Mouse (Mus musculus): Measurements from ENCODE around the gene Tango6. TPM values are rescaled to one million over a fixed set of nuclear protein-coding genes. Genes with fewer than 3 reads are reported as not detected.

Gene Tango6
- polyA plus RNA-seq, 1 experiment, result 3.6 TPM

DNA sequence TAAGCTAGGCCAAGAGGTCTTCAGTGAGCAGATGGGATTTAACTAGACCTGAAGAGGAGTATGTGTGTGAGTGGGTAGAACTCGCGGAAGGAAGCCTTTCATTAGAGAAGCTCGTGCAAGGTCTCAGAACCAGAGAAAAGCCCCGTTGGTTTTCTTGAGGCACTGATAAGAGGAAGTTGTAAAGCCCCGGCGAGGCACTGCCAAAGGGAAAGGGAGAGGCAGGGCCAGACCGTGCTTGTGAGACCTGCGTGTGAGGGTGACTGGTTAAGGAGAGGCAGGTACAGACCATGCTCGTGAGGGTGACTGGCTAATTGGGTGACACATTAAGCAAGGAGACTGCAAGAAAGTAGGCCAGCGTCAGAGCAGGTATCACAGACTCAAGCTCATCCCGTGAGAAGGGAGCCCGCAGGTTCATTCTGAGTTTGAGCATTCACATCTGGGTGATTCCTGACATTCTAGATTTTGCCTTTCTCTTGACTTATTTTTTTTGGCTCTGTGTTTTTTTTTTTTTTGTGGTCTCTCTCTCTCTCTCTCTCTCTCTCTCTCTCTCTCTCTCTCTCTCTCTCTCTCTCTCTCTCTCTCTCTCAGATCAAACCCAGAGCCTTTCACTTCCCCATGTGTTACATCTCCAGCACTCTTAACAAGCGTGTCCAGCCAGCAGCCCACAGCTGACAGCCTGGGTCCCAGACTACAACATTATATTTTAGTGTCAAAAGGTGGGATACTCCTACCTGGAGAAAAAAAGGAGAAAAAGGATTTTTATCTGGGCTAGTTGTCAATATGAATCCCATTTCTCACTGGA, 54.2 kb downstream of the Tango6 start:
- Histone ChIP-seq H3K27me3 (ENCODE audit: control insufficient read depth, insufficient read depth, low read length) (no peaks in the 10 kb centered on the region), H3K27ac (ENCODE audit: insufficient read depth, low read length) (peak overlapping the region; percentile 82), H3K4me1 (ENCODE audit: control insufficient read depth, insufficient read depth, insufficient read length) (peaks cover 3% of the 10 kb centered on the region), H3K36me3 (ENCODE audit: control insufficient read depth, insufficient read depth, low read length) (peaks cover 6% of the 10 kb centered on the region), H3K4me3 (ENCODE audit: extremely low read depth, insufficient read depth, insufficient read length) (peak overlapping the region; percentile 20; the same call in 1 of the 2 replicates)
- TF ChIP-seq CTCF (IDR thresholded peaks at IDR 0.05; ENCODE audit: extremely low read depth, insufficient read depth, insufficient read length, insufficient replicate concordance), result no peak
- no peak for TF ChIP-seq POLR2A (IDR thresholded peaks at IDR 0.05; ENCODE audit: low read depth, low read length)
- 23% methylated on average over 13 of the region's 13 CpGs for WGBS
- peak; percentile 18 to 38 for DNase-seq (ENCODE audit: low read depth in 1 of 2, low spot score in 2 of 2)

DNA sequence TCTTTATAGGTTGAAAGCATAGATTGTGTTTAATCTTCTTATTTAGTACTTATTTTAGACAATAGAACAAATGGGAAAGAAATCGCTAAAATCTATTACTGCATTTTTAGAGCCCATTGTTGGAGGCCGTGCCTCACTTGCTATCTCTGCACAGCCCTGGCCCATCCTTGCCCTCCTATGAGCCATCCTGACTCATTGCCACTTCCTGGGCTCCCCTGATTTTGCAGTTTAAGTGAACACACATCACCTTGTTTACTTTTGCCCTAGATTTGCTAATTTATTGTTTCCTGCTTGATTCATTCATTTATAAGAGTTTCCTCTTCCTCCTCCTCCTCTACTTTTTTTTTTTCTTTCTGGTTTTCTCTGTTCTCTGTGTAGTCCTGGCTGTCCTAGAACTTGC, 55.0 kb downstream of the Tango6 start:
- peaks cover 11% of the 10 kb centered on the region for H3K36me3 ChIP-seq (ENCODE audit: control insufficient read depth, insufficient read depth, low read length)
- H3K4me1 ChIP-seq (ENCODE audit: control insufficient read depth, insufficient read depth, insufficient read length), result peaks cover 3% of the 10 kb centered on the region
- DNase-seq (ENCODE audit: low read depth in 1 of 2, low spot score in 2 of 2), result no peak
- H3K27me3 ChIP-seq (ENCODE audit: control insufficient read depth, insufficient read depth, low read length), result no peaks in the 10 kb centered on the region
- TF ChIP-seq CTCF (IDR thresholded peaks at IDR 0.05; ENCODE audit: extremely low read depth, insufficient read depth, insufficient read length, insufficient replicate concordance) (no peak), POLR2A (IDR thresholded peaks at IDR 0.05; ENCODE audit: low read depth, low read length) (no peak)
- no peak overlapping the region for H3K4me3 ChIP-seq (ENCODE audit: extremely low read depth, insufficient read depth, insufficient read length)
- WGBS, result 95% methylated on average over 2 of the region's 2 CpGs
- H3K27ac ChIP-seq (ENCODE audit: insufficient read depth, low read length), result no peak overlapping the region

DNA sequence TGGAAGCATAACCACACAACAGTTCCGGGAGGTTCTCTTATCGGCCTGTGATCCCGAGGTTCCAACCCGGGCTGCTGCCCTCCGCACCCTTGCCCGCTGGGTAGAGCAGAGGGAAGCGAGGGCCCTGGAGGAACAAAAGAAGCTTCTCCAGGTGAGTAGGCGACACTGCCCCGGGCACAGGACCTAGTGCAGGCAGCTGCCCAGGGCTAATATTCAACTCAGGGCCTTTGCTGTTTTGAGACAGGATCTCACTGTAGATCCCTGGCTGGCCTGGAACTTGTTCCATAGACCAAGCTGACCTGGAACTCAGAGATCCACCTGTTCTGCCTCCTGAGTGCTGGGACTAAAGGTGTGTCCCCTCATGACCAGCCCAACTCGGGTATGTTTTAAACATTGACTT, 59.5 kb downstream of the Tango6 start:
- no peak for TF ChIP-seq CTCF (IDR thresholded peaks at IDR 0.05; ENCODE audit: extremely low read depth, insufficient read depth, insufficient read length, insufficient replicate concordance)
- DNase-seq (ENCODE audit: low read depth in 1 of 2, low spot score in 2 of 2), result no peak
- Histone ChIP-seq H3K27ac (ENCODE audit: insufficient read depth, low read length) (no peak overlapping the region), H3K4me3 (ENCODE audit: extremely low read depth, insufficient read depth, insufficient read length) (no peak overlapping the region), H3K4me1 (ENCODE audit: control insufficient read depth, insufficient read depth, insufficient read length) (no peaks in the 10 kb centered on the region; the same call in 1 of the 2 replicates), H3K36me3 (ENCODE audit: control insufficient read depth, insufficient read depth, low read length) (peaks cover 10% of the 10 kb centered on the region), H3K27me3 (ENCODE audit: control insufficient read depth, insufficient read depth, low read length) (no peaks in the 10 kb centered on the region)
- 93% methylated on average over 10 of the region's 10 CpGs for WGBS

- no peak for TF ChIP-seq POLR2A (IDR thresholded peaks at IDR 0.05; ENCODE audit: low read depth, low read length)
- no peak for TF ChIP-seq CTCF (IDR thresholded peaks at IDR 0.05; ENCODE audit: extremely low read depth, insufficient read depth, insufficient read length, insufficient replicate concordance)
- Histone ChIP-seq H3K27me3 (ENCODE audit: control insufficient read depth, insufficient read depth, low read length) (no peaks in the 10 kb centered on the region), H3K27ac (ENCODE audit: insufficient read depth, low read length) (no peak overlapping the region), H3K4me1 (ENCODE audit: control insufficient read depth, insufficient read depth, insufficient read length) (no peaks in the 10 kb centered on the region), H3K36me3 (ENCODE audit: control insufficient read depth, insufficient read depth, low read length) (peaks cover 12% of the 10 kb centered on the region), H3K4me3 (ENCODE audit: extremely low read depth, insufficient read depth, insufficient read length) (no peak overlapping the region)
- no peak for DNase-seq (ENCODE audit: low read depth in 1 of 2, low spot score in 2 of 2)
- 94% methylated on average over 1 of the region's 1 CpGs for WGBS
Measured at GRCm38 (mm10) chr8:106743361-106743760, 60.5 kb downstream of the Tango6 start.

DNA sequence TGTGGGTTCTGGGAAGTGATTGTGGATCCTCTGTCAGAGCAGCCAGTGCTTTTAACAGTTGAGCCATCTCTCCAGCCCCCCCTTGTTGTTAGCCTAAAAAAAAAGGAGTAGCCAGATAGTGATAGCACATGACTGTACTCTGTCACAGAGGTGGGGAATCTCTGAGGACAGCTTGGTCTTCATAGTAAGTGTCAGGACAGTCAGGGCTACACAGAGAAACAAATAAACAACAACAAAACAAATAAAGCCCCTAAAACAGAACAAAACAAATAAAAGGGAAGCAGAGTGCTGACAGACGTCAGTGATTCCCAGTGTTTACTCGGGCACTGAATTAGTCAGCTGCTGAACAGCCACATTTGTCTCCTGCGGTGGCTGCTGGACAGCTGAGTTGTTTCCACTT, 70.6 kb downstream of the Tango6 start:
- H3K27ac ChIP-seq (ENCODE audit: insufficient read depth, low read length), result no peak overlapping the region
- no peaks in the 10 kb centered on the region; the same call in 1 of the 2 replicates for H3K36me3 ChIP-seq (ENCODE audit: control insufficient read depth, insufficient read depth, low read length)
- WGBS, result 86% methylated on average over 3 of the region's 3 CpGs
- no peak for TF ChIP-seq CTCF (IDR thresholded peaks at IDR 0.05; ENCODE audit: extremely low read depth, insufficient read depth, insufficient read length, insufficient replicate concordance)
- no peak for TF ChIP-seq POLR2A (IDR thresholded peaks at IDR 0.05; ENCODE audit: low read depth, low read length)
- H3K4me1 ChIP-seq (ENCODE audit: control insufficient read depth, insufficient read depth, insufficient read length), result no peaks in the 10 kb centered on the region
- DNase-seq (ENCODE audit: low read depth in 1 of 2, low spot score in 2 of 2), result no peak
- no peak overlapping the region for H3K4me3 ChIP-seq (ENCODE audit: extremely low read depth, insufficient read depth, insufficient read length)
- no peaks in the 10 kb centered on the region for H3K27me3 ChIP-seq (ENCODE audit: control insufficient read depth, insufficient read depth, low read length)

DNA sequence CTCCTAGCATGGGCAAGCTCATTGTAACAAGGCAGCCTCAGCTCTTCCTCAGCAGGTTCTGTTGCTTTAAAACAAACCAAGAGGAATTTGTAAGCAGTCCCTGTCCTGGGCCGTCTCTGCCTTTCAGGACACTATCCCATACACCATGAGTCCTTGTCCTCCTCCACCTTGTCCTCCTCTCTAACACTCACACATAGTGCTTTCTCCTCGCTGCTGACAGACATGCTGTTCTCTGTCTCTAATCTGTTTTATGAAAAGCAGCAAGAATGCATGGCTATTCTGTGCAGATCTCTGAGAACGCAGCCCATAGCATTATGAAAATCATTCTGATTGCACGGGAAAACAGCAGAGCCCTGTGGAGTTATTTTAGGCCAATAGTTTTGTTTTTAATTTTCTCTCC, 78.4 kb downstream of the Tango6 start:
- Histone ChIP-seq H3K4me1 (ENCODE audit: control insufficient read depth, insufficient read depth, insufficient read length) (no peaks in the 10 kb centered on the region), H3K27ac (ENCODE audit: insufficient read depth, low read length) (no peak overlapping the region), H3K36me3 (ENCODE audit: control insufficient read depth, insufficient read depth, low read length) (no peaks in the 10 kb centered on the region; the same call in 1 of the 2 replicates), H3K27me3 (ENCODE audit: control insufficient read depth, insufficient read depth, low read length) (no peaks in the 10 kb centered on the region), H3K4me3 (ENCODE audit: extremely low read depth, insufficient read depth, insufficient read length) (no peak overlapping the region)
- DNase-seq (ENCODE audit: low read depth in 1 of 2, low spot score in 2 of 2), result no peak
- TF ChIP-seq CTCF (IDR thresholded peaks at IDR 0.05; ENCODE audit: extremely low read depth, insufficient read depth, insufficient read length, insufficient replicate concordance) (no peak), POLR2A (IDR thresholded peaks at IDR 0.05; ENCODE audit: low read depth, low read length) (no peak)
- 88% methylated on average over 4 of the region's 4 CpGs for WGBS

- no peaks in the 10 kb centered on the region for H3K4me1 ChIP-seq (ENCODE audit: control insufficient read depth, insufficient read depth, insufficient read length)
- H3K27me3 ChIP-seq (ENCODE audit: control insufficient read depth, insufficient read depth, low read length), result no peaks in the 10 kb centered on the region
- no peak overlapping the region for H3K27ac ChIP-seq (ENCODE audit: insufficient read depth, low read length)
- TF ChIP-seq CTCF (IDR thresholded peaks at IDR 0.05; ENCODE audit: extremely low read depth, insufficient read depth, insufficient read length, insufficient replicate concordance) (no peak), POLR2A (IDR thresholded peaks at IDR 0.05; ENCODE audit: low read depth, low read length) (no peak)
- 89% methylated on average over 7 of the region's 7 CpGs for WGBS
- H3K4me3 ChIP-seq (ENCODE audit: extremely low read depth, insufficient read depth, insufficient read length), result no peak overlapping the region
- no peak for DNase-seq (ENCODE audit: low read depth in 1 of 2, low spot score in 2 of 2)
- no peaks in the 10 kb centered on the region for H3K36me3 ChIP-seq (ENCODE audit: control insufficient read depth, insufficient read depth, low read length)
Measured at GRCm38 (mm10) chr8:106761867-106762523, 79.1 kb downstream of the Tango6 start.
